Mouse (Mus musculus): Measurements from ENCODE around the gene Net1. TPM values are rescaled to one million over a fixed set of nuclear protein-coding genes. Genes with fewer than 3 reads are reported as not detected.

Net1 gene
- polyA plus RNA-seq, 1 experiment from 2014 or later: 10.2 TPM

DNA sequence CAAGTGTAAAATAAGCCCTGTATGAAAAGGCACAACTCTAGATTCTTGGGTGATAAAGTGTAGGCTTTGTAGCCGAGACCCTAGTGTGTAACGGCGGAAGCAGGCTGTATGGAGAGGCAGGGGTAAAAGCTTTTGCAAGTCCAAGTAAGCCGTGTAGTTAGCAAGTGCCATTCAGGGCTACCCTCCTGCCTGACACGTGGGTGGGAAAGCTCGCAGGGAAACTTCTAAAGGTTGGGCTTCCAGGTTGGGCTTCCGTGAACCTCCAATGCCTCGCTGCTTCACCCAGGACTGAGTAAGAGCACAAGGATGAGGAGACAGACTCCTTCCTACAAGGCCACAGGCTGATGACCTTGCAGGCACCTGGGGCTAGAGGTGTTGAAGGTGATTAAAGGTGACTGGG lies 23.5 kb downstream of the Net1 start:
- H3K27ac ChIP-seq: no peak overlapping the region
- no peaks in the 10 kb centered on the region for H3K36me3 ChIP-seq (replicated peaks; ENCODE audit: control insufficient read depth, insufficient read depth)
- no peak overlapping the region for H3K9ac ChIP-seq
- peaks cover 5% of the 10 kb centered on the region; the same call in 1 of the 2 replicates for H3K4me1 ChIP-seq (replicated peaks; ENCODE audit: control insufficient read depth, insufficient read depth, low read length)
- no peak for ATAC-seq (ENCODE audit: low FRiP score)
- no peak overlapping the region for H3K4me2 ChIP-seq (replicated peaks)
- H3K4me3 ChIP-seq (replicated peaks; ENCODE audit: low read length): no peak overlapping the region
- 77% methylated on average over 8 of the region's 8 CpGs for WGBS
- DNase-seq (ENCODE audit: low spot score): no peak
- H3K9me3 ChIP-seq (ENCODE audit: control insufficient read depth, low read length): no peaks in the 10 kb centered on the region
- peaks cover 4% of the 10 kb centered on the region; the same call in 1 of the 2 replicates for H3K27me3 ChIP-seq (ENCODE audit: control insufficient read depth, insufficient read depth, low read length)

- H3K9me3 ChIP-seq (ENCODE audit: control insufficient read depth, low read length): no peaks in the 10 kb centered on the region
- peak; percentile 99 for ATAC-seq (ENCODE audit: low FRiP score)
- H3K9ac ChIP-seq: peak overlapping the region; percentile 55
- H3K36me3 ChIP-seq (replicated peaks; ENCODE audit: control insufficient read depth, insufficient read depth): 0 out of 2 replicates have a peak, but pooled peaks cover under 1% of the 10 kb centered on the region
- H3K27me3 ChIP-seq (ENCODE audit: control insufficient read depth, insufficient read depth, low read length): peaks cover 4% of the 10 kb centered on the region; the same call in 1 of the 2 replicates
- no peak overlapping the region for H3K27ac ChIP-seq
- DNase-seq (ENCODE audit: low spot score): peak; percentile 79
- peak overlapping the region; percentile 71 for H3K4me2 ChIP-seq (replicated peaks)
- under 1% methylated on average over 35 of the region's 35 CpGs for WGBS
- H3K4me3 ChIP-seq (replicated peaks; ENCODE audit: low read length): peak overlapping the region; percentile 41
- peaks cover 5% of the 10 kb centered on the region; the same call in 1 of the 2 replicates for H3K4me1 ChIP-seq (replicated peaks; ENCODE audit: control insufficient read depth, insufficient read depth, low read length)
These were observed 24.8 kb downstream of the Net1 start for GRCm38 (mm10) chr13:3893126-3893734.

GRCm38 (mm10) chr13:3892601-3893000 lies 25.4 kb downstream of the Net1 start:
- no peaks in the 10 kb centered on the region for H3K9me3 ChIP-seq (ENCODE audit: control insufficient read depth, low read length)
- DNase-seq (ENCODE audit: low spot score): no peak

DNA sequence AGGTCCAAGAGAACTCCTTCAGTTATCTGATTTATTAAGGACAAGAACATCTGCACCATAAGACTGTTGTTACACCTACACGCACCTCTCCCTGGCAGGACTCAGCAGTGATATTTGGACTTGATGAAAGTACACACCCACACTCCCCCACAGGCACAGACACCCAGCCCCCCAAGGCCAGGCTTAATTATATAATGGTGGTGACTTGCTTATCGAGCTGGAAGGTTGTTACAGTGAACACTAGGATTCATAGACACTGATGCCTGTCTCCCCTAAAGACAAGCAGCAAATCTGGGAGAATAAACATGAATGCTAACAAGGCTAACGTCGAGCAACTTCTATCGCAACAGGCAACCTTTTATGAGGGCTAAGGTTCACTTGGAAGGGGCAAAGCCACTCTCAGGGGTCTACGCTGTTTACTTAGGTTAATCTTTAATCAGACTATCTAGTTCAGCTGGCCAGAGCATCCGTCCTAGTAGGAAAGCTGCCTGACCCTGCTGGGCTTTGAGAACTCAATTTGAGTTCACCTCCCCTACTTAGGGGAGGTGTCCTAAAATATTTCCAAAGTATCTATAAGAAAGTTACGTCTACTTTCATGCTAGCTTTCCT lies 26.4 kb downstream of the Net1 start:
- WGBS: 60% methylated on average over 8 of the region's 8 CpGs
- no peak for ATAC-seq (ENCODE audit: low FRiP score)

More at GRCm38 (mm10) chr13:3892601-3893000, 25.4 kb downstream of the Net1 start:
- peaks cover 7% of the 10 kb centered on the region for H3K36me3 ChIP-seq (replicated peaks; ENCODE audit: control insufficient read depth, insufficient read depth)
- no peak for ATAC-seq (ENCODE audit: low FRiP score)
- peak overlapping the region; percentile 41 for H3K4me3 ChIP-seq (replicated peaks; ENCODE audit: low read length)
- peak overlapping the region; percentile 55 for H3K9ac ChIP-seq
- peaks cover 4% of the 10 kb centered on the region; the same call in 1 of the 2 replicates for H3K27me3 ChIP-seq (ENCODE audit: control insufficient read depth, insufficient read depth, low read length)
- 21% methylated on average over 7 of the region's 7 CpGs for WGBS
- peak overlapping the region; percentile 71 for H3K4me2 ChIP-seq (replicated peaks)
- no peak overlapping the region for H3K27ac ChIP-seq
- peaks cover 5% of the 10 kb centered on the region; the same call in 1 of the 2 replicates for H3K4me1 ChIP-seq (replicated peaks; ENCODE audit: control insufficient read depth, insufficient read depth, low read length)

GRCm38 (mm10) chr13:3890061-3890460 lies 28.0 kb downstream of the Net1 start:
- Histone ChIP-seq H3K4me3 (replicated peaks; ENCODE audit: low read length) (no peak overlapping the region), H3K36me3 (replicated peaks; ENCODE audit: control insufficient read depth, insufficient read depth) (peaks cover 22% of the 10 kb centered on the region), H3K27ac (no peak overlapping the region), H3K4me2 (replicated peaks) (no peak overlapping the region), H3K9ac (no peak overlapping the region), H3K4me1 (replicated peaks; ENCODE audit: control insufficient read depth, insufficient read depth, low read length) (peaks cover 5% of the 10 kb centered on the region; the same call in 1 of the 2 replicates), H3K9me3 (ENCODE audit: control insufficient read depth, low read length) (no peaks in the 10 kb centered on the region), H3K27me3 (ENCODE audit: control insufficient read depth, insufficient read depth, low read length) (peaks cover 4% of the 10 kb centered on the region; the same call in 1 of the 2 replicates)
- ATAC-seq (ENCODE audit: low FRiP score) (no peak), DNase-seq (ENCODE audit: low spot score) (no peak)
- WGBS: 53% methylated on average over 8 of the region's 8 CpGs

More for the DNA sequence above, 26.4 kb downstream of the Net1 start:
- DNase-seq (ENCODE audit: low spot score): no peak
- no peak overlapping the region; the same call in 1 of the 2 replicates for H3K4me3 ChIP-seq (replicated peaks; ENCODE audit: low read length)
- H3K27ac ChIP-seq: no peak overlapping the region
- H3K4me1 ChIP-seq (replicated peaks; ENCODE audit: control insufficient read depth, insufficient read depth, low read length): peaks cover 5% of the 10 kb centered on the region; the same call in 1 of the 2 replicates
- no peak overlapping the region for H3K9ac ChIP-seq
- H3K36me3 ChIP-seq (replicated peaks; ENCODE audit: control insufficient read depth, insufficient read depth): peaks cover 16% of the 10 kb centered on the region
- peak overlapping the region; percentile 18; the same call in 1 of the 2 replicates for H3K4me2 ChIP-seq (replicated peaks)
- peaks cover 4% of the 10 kb centered on the region; the same call in 1 of the 2 replicates for H3K27me3 ChIP-seq (ENCODE audit: control insufficient read depth, insufficient read depth, low read length)
- H3K9me3 ChIP-seq (ENCODE audit: control insufficient read depth, low read length): no peaks in the 10 kb centered on the region

DNA sequence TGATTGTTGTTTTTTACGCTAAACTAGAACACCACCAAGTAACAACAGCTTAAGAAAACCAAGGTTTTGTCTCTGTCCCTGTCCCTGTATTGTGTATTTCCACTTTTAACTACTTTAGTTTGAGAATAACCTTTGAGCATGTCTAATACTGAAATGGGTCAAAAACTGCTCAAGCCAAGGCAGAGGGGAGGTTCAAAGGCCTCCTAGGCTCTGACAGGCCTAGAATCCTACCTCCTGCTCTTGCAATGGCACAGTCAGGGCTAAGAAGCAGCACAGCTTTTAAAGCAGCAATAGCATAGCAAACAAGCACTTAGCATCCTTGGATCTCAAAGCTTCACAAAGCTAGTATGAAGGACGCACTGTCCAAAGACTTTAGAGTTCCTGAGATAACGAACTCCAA lies 28.9 kb downstream of the Net1 start:
- Histone ChIP-seq H3K4me2 (replicated peaks) (no peak overlapping the region), H3K9me3 (ENCODE audit: control insufficient read depth, low read length) (no peaks in the 10 kb centered on the region), H3K4me1 (replicated peaks; ENCODE audit: control insufficient read depth, insufficient read depth, low read length) (peaks cover 5% of the 10 kb centered on the region; the same call in 1 of the 2 replicates), H3K4me3 (replicated peaks; ENCODE audit: low read length) (no peak overlapping the region), H3K36me3 (replicated peaks; ENCODE audit: control insufficient read depth, insufficient read depth) (peaks cover 22% of the 10 kb centered on the region), H3K9ac (no peak overlapping the region), H3K27ac (no peak overlapping the region), H3K27me3 (ENCODE audit: control insufficient read depth, insufficient read depth, low read length) (peaks cover 4% of the 10 kb centered on the region; the same call in 1 of the 2 replicates)
- ATAC-seq (ENCODE audit: low FRiP score) (no peak), DNase-seq (ENCODE audit: low spot score) (no peak)
- 95% methylated on average over 3 of the region's 3 CpGs for WGBS

GRCm38 (mm10) chr13:3886663-3887062 lies 31.4 kb downstream of the Net1 start:
- H3K27me3 ChIP-seq (ENCODE audit: control insufficient read depth, insufficient read depth, low read length): no peaks in the 10 kb centered on the region
- no peaks in the 10 kb centered on the region for H3K9me3 ChIP-seq (ENCODE audit: control insufficient read depth, low read length)
- H3K9ac ChIP-seq: no peak overlapping the region
- no peak for DNase-seq (ENCODE audit: low spot score)
- no peaks in the 10 kb centered on the region for H3K4me1 ChIP-seq (replicated peaks; ENCODE audit: control insufficient read depth, insufficient read depth, low read length)
- no peak for ATAC-seq (ENCODE audit: low FRiP score)
- no peak overlapping the region for H3K4me2 ChIP-seq (replicated peaks)
- H3K4me3 ChIP-seq (replicated peaks; ENCODE audit: low read length): no peak overlapping the region
- H3K36me3 ChIP-seq (replicated peaks; ENCODE audit: control insufficient read depth, insufficient read depth): peaks cover 22% of the 10 kb centered on the region
- 96% methylated on average over 7 of the region's 7 CpGs for WGBS
- no peak overlapping the region for H3K27ac ChIP-seq

- Histone ChIP-seq H3K4me2 (replicated peaks) (no peak overlapping the region), H3K4me3 (replicated peaks; ENCODE audit: low read length) (no peak overlapping the region), H3K4me1 (replicated peaks; ENCODE audit: control insufficient read depth, insufficient read depth, low read length) (no peaks in the 10 kb centered on the region), H3K27ac (no peak overlapping the region), H3K9me3 (ENCODE audit: control insufficient read depth, low read length) (no peaks in the 10 kb centered on the region), H3K36me3 (replicated peaks; ENCODE audit: control insufficient read depth, insufficient read depth) (no peaks in the 10 kb centered on the region), H3K9ac (no peak overlapping the region), H3K27me3 (ENCODE audit: control insufficient read depth, insufficient read depth, low read length) (no peaks in the 10 kb centered on the region)
- DNase-seq (ENCODE audit: low spot score) (no peak), ATAC-seq (ENCODE audit: low FRiP score) (no peak)
- 55% methylated on average over 4 of the region's 4 CpGs for WGBS
These were observed 40.3 kb downstream of the Net1 start for GRCm38 (mm10) chr13:3877679-3878220.

DNA sequence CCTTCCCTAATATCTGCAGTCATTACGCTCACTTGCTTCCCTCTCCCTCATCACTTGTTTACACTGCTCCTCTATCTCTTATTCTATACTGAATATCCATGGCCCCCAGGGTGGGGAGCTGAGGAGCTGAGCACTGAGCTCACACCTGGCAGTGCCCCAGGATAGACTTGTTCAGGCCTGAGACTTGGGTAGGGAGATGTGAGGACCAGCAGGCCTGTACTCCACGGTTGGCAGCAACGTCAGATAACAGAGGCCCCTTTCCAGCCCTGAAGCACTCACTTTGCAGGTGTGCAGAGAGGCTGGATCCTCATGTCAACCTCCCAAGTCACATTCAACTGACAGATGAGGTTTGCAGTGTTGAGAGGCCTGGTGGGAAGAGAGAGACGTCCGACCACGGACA lies 40.8 kb downstream of the Net1 start:
- Histone ChIP-seq H3K9ac (no peak overlapping the region), H3K4me2 (replicated peaks) (no peak overlapping the region), H3K4me3 (replicated peaks; ENCODE audit: low read length) (no peak overlapping the region), H3K27ac (no peak overlapping the region), H3K27me3 (ENCODE audit: control insufficient read depth, insufficient read depth, low read length) (no peaks in the 10 kb centered on the region), H3K4me1 (replicated peaks; ENCODE audit: control insufficient read depth, insufficient read depth, low read length) (no peaks in the 10 kb centered on the region), H3K9me3 (ENCODE audit: control insufficient read depth, low read length) (no peaks in the 10 kb centered on the region), H3K36me3 (replicated peaks; ENCODE audit: control insufficient read depth, insufficient read depth) (no peaks in the 10 kb centered on the region)
- no peak for DNase-seq (ENCODE audit: low spot score)
- WGBS: 63% methylated on average over 6 of the region's 6 CpGs
- ATAC-seq (ENCODE audit: low FRiP score): no peak
